Mouse (Mus musculus): Measurements from ENCODE around the gene Clec1a. TPM values are rescaled to one million over a fixed set of nuclear protein-coding genes. Genes with fewer than 3 reads are reported as not detected.

The Clec1a gene
- polyA plus RNA-seq, 1 experiment from 2014 or later = 2.7 TPM

Other genes with a start within 250 kb of the Clec1a start
- gene Cd69, start 176.6 kb downstream of the Clec1a start, polyA plus RNA-seq (2015; fragmentation: Nextera tagmentation; extraction: Ambion mirVana) = not detected in 2 replicates
- gene 4922502D21Rik, start 120.2 kb downstream of the Clec1a start, polyA plus RNA-seq (2015; fragmentation: Nextera tagmentation; extraction: Ambion mirVana) = 0.17 TPM in 1 of 2 replicates, not detected in the other
- 1.4 and 1.8 TPM in 2 replicates for gene Clec12a, start 109.3 kb downstream of the Clec1a start, polyA plus RNA-seq (2015; fragmentation: Nextera tagmentation; extraction: Ambion mirVana)
- gene Clec12b, start 66.1 kb downstream of the Clec1a start, polyA plus RNA-seq (2015; fragmentation: Nextera tagmentation; extraction: Ambion mirVana) = not detected in 2 replicates
- gene Clec1b, start 54.7 kb downstream of the Clec1a start, polyA plus RNA-seq (2015; fragmentation: Nextera tagmentation; extraction: Ambion mirVana) = 2.7 and 2.9 TPM in 2 replicates
- gene Clec9a, start 43.1 kb downstream of the Clec1a start, polyA plus RNA-seq (2015; fragmentation: Nextera tagmentation; extraction: Ambion mirVana) = 0.06 and 0.08 TPM in 2 replicates
- not detected in 2 replicates for gene Olr1, start 55.2 kb upstream of the Clec1a start, polyA plus RNA-seq (2015; fragmentation: Nextera tagmentation; extraction: Ambion mirVana)
- gene Tmem52b, start 60.6 kb upstream of the Clec1a start, polyA plus RNA-seq (2015; fragmentation: Nextera tagmentation; extraction: Ambion mirVana) = not detected in 2 replicates
- 50.5 and 55.2 TPM in 2 replicates for gene Gabarapl1, start 81.2 kb upstream of the Clec1a start, polyA plus RNA-seq (2015; fragmentation: Nextera tagmentation; extraction: Ambion mirVana)
- not detected in 2 replicates for gene Klre1, start 125.9 kb upstream of the Clec1a start, polyA plus RNA-seq (2015; fragmentation: Nextera tagmentation; extraction: Ambion mirVana)
- 0.30 TPM in 1 of 2 replicates, not detected in the other for gene Klrd1, start 139.8 kb upstream of the Clec1a start, polyA plus RNA-seq (2015; fragmentation: Nextera tagmentation; extraction: Ambion mirVana)
- gene Klrk1, start 171.9 kb upstream of the Clec1a start, polyA plus RNA-seq (2015; fragmentation: Nextera tagmentation; extraction: Ambion mirVana) = 0.08 and 0.15 TPM in 2 replicates
- not detected in 2 replicates for gene Klrc3, start 191.3 kb upstream of the Clec1a start, polyA plus RNA-seq (2015; fragmentation: Nextera tagmentation; extraction: Ambion mirVana)
- gene Klrc2, start 208.7 kb upstream of the Clec1a start, polyA plus RNA-seq (2015; fragmentation: Nextera tagmentation; extraction: Ambion mirVana) = not detected in 2 replicates
- not detected in 2 replicates for gene Klrc1, start 227.0 kb upstream of the Clec1a start, polyA plus RNA-seq (2015; fragmentation: Nextera tagmentation; extraction: Ambion mirVana)

Measured in embryonic facial prominence, embryonic 13.5 days (tissue).